ENCODE assay signal across 9 mouse cellular contexts in genomic region chr2:128968475-128969083, GRCm38 (mm10). TPM values are rescaled to one million over a fixed set of nuclear protein-coding genes. Genes with fewer than 3 reads are reported as not detected.
DNase-seq lines count a peak whose midpoint lies in the region; ATAC-seq and TF ChIP-seq lines count a peak whose summit lies in the region.
"Had no signal": no experiment of that assay in that cellular context is flagged by ENCODE, and none has a peak within 500 bp of the region (broad histone marks: within the 10 kb centered on the region; RNA-seq: fewer than 3 reads in every experiment).

No protein-coding gene starts in this region.

- H3K36me3 ChIP-seq in heart, postnatal 0 days (replicated peaks; ENCODE audit: control insufficient read depth, insufficient read depth, low read length): no peaks in the 10 kb centered on the region
- H3K36me3 ChIP-seq in hindbrain, embryonic 14.5 days (replicated peaks; ENCODE audit: control insufficient read depth, insufficient read depth): no peaks in the 10 kb centered on the region
- H3K36me3 ChIP-seq in midbrain, embryonic 13.5 days: no peaks in the 10 kb centered on the region

- no peak for TF ChIP-seq POLR2A in bone marrow macrophage, adult 2 months (IDR thresholded peaks at IDR 0.05; ENCODE audit: borderline replicate concordance, low read depth, low read length)

- H3K9me3 ChIP-seq in heart, postnatal 0 days (replicated peaks; ENCODE audit: control insufficient read depth, low read length): no peaks in the 10 kb centered on the region
- H3K9me3 ChIP-seq in hindbrain, embryonic 14.5 days (ENCODE audit: control insufficient read depth, low read length): no peaks in the 10 kb centered on the region
- no peaks in the 10 kb centered on the region for H3K9me3 ChIP-seq in midbrain, embryonic 13.5 days

- no peak for TF ChIP-seq EP300 in heart, postnatal 0 days (IDR thresholded peaks at IDR 0.05; ENCODE audit: low read depth)

- TF ChIP-seq CTCF in heart, postnatal 0 days (IDR thresholded peaks at IDR 0.05; ENCODE audit: low read depth): no peak
- TF ChIP-seq CTCF in bone marrow macrophage, adult 2 months (IDR thresholded peaks at IDR 0.05; ENCODE audit: low read depth, low read length): no peak

- no peaks in the 10 kb centered on the region for H3K27me3 ChIP-seq in heart, postnatal 0 days (ENCODE audit: control insufficient read depth, insufficient read depth, low read length)
- no peaks in the 10 kb centered on the region for H3K27me3 ChIP-seq in hindbrain, embryonic 14.5 days (ENCODE audit: control insufficient read depth, insufficient read depth, low read length)
- H3K27me3 ChIP-seq in midbrain, embryonic 13.5 days: no peaks in the 10 kb centered on the region
- H3K27me3 ChIP-seq: Patski had no signal

- peak overlapping the region; percentile 61 for H3K4me2 ChIP-seq in heart, postnatal 0 days (ENCODE audit: low read depth, low read length)
- peak overlapping the region; percentile 75 for H3K4me2 ChIP-seq in hindbrain, embryonic 14.5 days (replicated peaks)
- peak overlapping the region; percentile 55 for H3K4me2 ChIP-seq in midbrain, embryonic 13.5 days (replicated peaks)

- peaks cover 8% of the 10 kb centered on the region; the same call in 1 of the 2 replicates for H3K4me1 ChIP-seq in heart, postnatal 0 days (ENCODE audit: control insufficient read depth, insufficient read depth)
- peaks cover 17% of the 10 kb centered on the region for H3K4me1 ChIP-seq in bone marrow macrophage, adult 2 months (ENCODE audit: control insufficient read depth, insufficient read depth, low read length)
- peaks cover 15% of the 10 kb centered on the region for H3K4me1 ChIP-seq in hindbrain, embryonic 14.5 days (replicated peaks; ENCODE audit: control insufficient read depth, insufficient read depth, low read length)
- peaks cover 15% of the 10 kb centered on the region for H3K4me1 ChIP-seq in midbrain, embryonic 13.5 days (replicated peaks)

- no peak for ATAC-seq in heart, postnatal 0 days (ENCODE audit: insufficient read depth, low read depth)
- ATAC-seq in hindbrain, embryonic 14.5 days (ENCODE audit: low FRiP score): no peak
- no peak for ATAC-seq in midbrain, embryonic 13.5 days
- no peak for ATAC-seq in granulocyte monocyte progenitor cell, adult 5-6 weeks (replicated peaks; ENCODE audit: poor library complexity, severe bottlenecking)

- no peak overlapping the region for H3K9ac ChIP-seq in heart, postnatal 0 days (replicated peaks; ENCODE audit: low read depth, low read length)
- peak overlapping the region; percentile 100 for H3K9ac ChIP-seq in hindbrain, embryonic 14.5 days
- H3K9ac ChIP-seq in midbrain, embryonic 13.5 days (replicated peaks): peak overlapping the region; percentile 98

- H3K27ac ChIP-seq in heart, postnatal 0 days (ENCODE audit: low read depth): peak overlapping the region; percentile 100
- H3K27ac ChIP-seq in bone marrow macrophage, adult 2 months (ENCODE audit: insufficient read depth, low read depth, low read length): peak overlapping the region; percentile 94; the same call in 1 of the 2 replicates
- H3K27ac ChIP-seq in hindbrain, embryonic 14.5 days: peak overlapping the region; percentile 100
- peak overlapping the region; percentile 100 for H3K27ac ChIP-seq in midbrain, embryonic 13.5 days

- peak overlapping the region; percentile 82 for H3K4me3 ChIP-seq in heart, postnatal 0 days (ENCODE audit: low read depth, low read length)
- peak overlapping the region; percentile 87; the same call in 1 of the 2 replicates for H3K4me3 ChIP-seq in bone marrow macrophage, adult 2 months (ENCODE audit: insufficient read depth, low read length)
- H3K4me3 ChIP-seq in hindbrain, embryonic 14.5 days (replicated peaks; ENCODE audit: low read length): peak overlapping the region; percentile 94
- H3K4me3 ChIP-seq in midbrain, embryonic 13.5 days (replicated peaks): peak overlapping the region; percentile 85

- intact Hi-C loops in heart, postnatal 36 days (cut with DNase I): loop anchor here (5.0 kb wide), 2 partner anchors 99 to 229 kb away; partner anchors contain the start of genes Slc20a1 and Ttl

- DNase-seq in heart, postnatal 0 days (ENCODE audit: low spot score): no peak
- DNase-seq in heart, postnatal 36 days: no peak
- DNase-seq in hindbrain, embryonic 14.5 days (ENCODE audit: low spot score): no peak
- DNase-seq in left cerebral cortex, adult 8-10 months (ENCODE audit: low spot score in 2 of 2): no peak
- DNase-seq in frontal cortex, postnatal 14 days (ENCODE audit: low spot score in 2 of 2): no peak

RNA-seq across cellular contexts. Expression of gene Gm10762, which starts 1.1 kb away (rescaled TPM):
- total RNA-seq in heart, postnatal 0 days (2014; rRNA removed; ENCODE audit: low replicate concordance): 7.7 and 31.0 TPM in 2 replicates
- 15.0 and 19.0 TPM in 2 replicates for polyA plus RNA-seq in heart, postnatal 0 days (2015; fragmentation: Nextera tagmentation; extraction: Ambion mirVana)
- total RNA-seq in heart, postnatal 36 days (2021): 10 to 100 TPM; 11.7 TPM
- polyA plus RNA-seq in bone marrow macrophage, adult 2 months (2012; ENCODE audit: insufficient read depth, insufficient read length, missing spikeins): 1.2 and 1.6 TPM in 2 replicates
- polyA plus RNA-seq in hindbrain, embryonic 14.5 days (2014; fragmentation: Nextera tagmentation; extraction: Ambion mirVana): 19.8 and 22.8 TPM in 2 replicates
- 23.3 and 26.6 TPM in 2 replicates for polyA plus RNA-seq in midbrain, embryonic 13.5 days (2015; fragmentation: Nextera tagmentation; extraction: Ambion mirVana)
- total RNA-seq in left cerebral cortex, adult 8-10 months (2022): 1 to 10 TPM; 3.3 to 5.3 (median 4.6) TPM
- 2.8 and 7.7 TPM in 2 replicates for total RNA-seq in granulocyte monocyte progenitor cell, adult 5-6 weeks (2014; fragmentation: Nextera tagmentation)
- 4.0 and 10.5 TPM in 2 replicates for total RNA-seq in granulocyte monocyte progenitor cell, adult 5-6 weeks (2017)

RNA-seq across cellular contexts. Expression of gene Zc3h6, which starts 1.4 kb away (rescaled TPM):
- 1.7 and 1.8 TPM in 2 replicates for total RNA-seq in heart, postnatal 0 days (2014; rRNA removed; ENCODE audit: low replicate concordance)
- 3.0 and 3.2 TPM in 2 replicates for polyA plus RNA-seq in heart, postnatal 0 days (2015; fragmentation: Nextera tagmentation; extraction: Ambion mirVana)
- 1 to 10 TPM; 3.2 to 5.5 TPM for total RNA-seq in heart, postnatal 36 days (2021)
- 5.4 TPM in 2 replicates for polyA plus RNA-seq in bone marrow macrophage, adult 2 months (2012; ENCODE audit: insufficient read depth, insufficient read length, missing spikeins)
- polyA plus RNA-seq in hindbrain, embryonic 14.5 days (2014; fragmentation: Nextera tagmentation; extraction: Ambion mirVana): 3.1 and 4.8 TPM in 2 replicates
- 4.1 and 5.2 TPM in 2 replicates for polyA plus RNA-seq in midbrain, embryonic 13.5 days (2015; fragmentation: Nextera tagmentation; extraction: Ambion mirVana)
- 10 to 100 TPM; 18.4 to 22.0 (median 19.5) TPM for total RNA-seq in left cerebral cortex, adult 8-10 months (2022)
- total RNA-seq in granulocyte monocyte progenitor cell, adult 5-6 weeks (2014; fragmentation: Nextera tagmentation): 0.82 and 3.7 TPM in 2 replicates
- 1.9 TPM in 2 replicates for total RNA-seq in granulocyte monocyte progenitor cell, adult 5-6 weeks (2017)

RNA-seq across cellular contexts. Expression of gene Zc3h8, which starts 24.7 kb away (rescaled TPM):
- total RNA-seq in heart, postnatal 0 days (2014; rRNA removed; ENCODE audit: low replicate concordance): 1.4 TPM in 1 of 2 replicates, not detected in the other
- polyA plus RNA-seq in heart, postnatal 0 days (2015; fragmentation: Nextera tagmentation; extraction: Ambion mirVana): 6.8 and 7.3 TPM in 2 replicates
- total RNA-seq in heart, postnatal 36 days (2021): 1 to 10 TPM; 5.1 to 5.6 TPM
- polyA plus RNA-seq in bone marrow macrophage, adult 2 months (2012; ENCODE audit: insufficient read depth, insufficient read length, missing spikeins): 4.1 and 4.7 TPM in 2 replicates
- 12.5 and 12.6 TPM in 2 replicates for polyA plus RNA-seq in hindbrain, embryonic 14.5 days (2014; fragmentation: Nextera tagmentation; extraction: Ambion mirVana)
- 11.4 and 12.3 TPM in 2 replicates for polyA plus RNA-seq in midbrain, embryonic 13.5 days (2015; fragmentation: Nextera tagmentation; extraction: Ambion mirVana)
- total RNA-seq in left cerebral cortex, adult 8-10 months (2022): 1 to 10 TPM; 3.9 to 7.5 (median 6.1) TPM
- total RNA-seq in granulocyte monocyte progenitor cell, adult 5-6 weeks (2014; fragmentation: Nextera tagmentation): 10.5 and 15.4 TPM in 2 replicates
- 9.9 and 19.1 TPM in 2 replicates for total RNA-seq in granulocyte monocyte progenitor cell, adult 5-6 weeks (2017)
